Mouse (Mus musculus) MEL (cell line): ENCODE data around the gene Tob2. TPM values are rescaled to one million over a fixed set of nuclear protein-coding genes. Genes with fewer than 3 reads are reported as not detected.

Source experiments
- DNase-seq: peaks from one replicate; pipeline ENCODE4 v3.0.0; 2011; ENCODE audit warnings: low read depth, low spot score
- H3K27ac ChIP-seq: 2 replicates; pipeline ENCODE4 v1.5.1; 2012; ENCODE audit warnings: low read depth, mild to moderate bottlenecking, control low read depth, low read length, moderate library complexity; ENCODE audit not compliant: control insufficient read depth
- H3K27me3 ChIP-seq, 2 experiments: fragments of 150-350 bp in 1 of 2; sonication (generic) in 1 of 2; 2 replicates each; pipeline ENCODE4 v1.6.1; 2012; ENCODE audit warnings: low read length in 2 of 2, mild to moderate bottlenecking in 2 of 2, improper control_type of control experiment in 1 of 2, moderate library complexity in 1 of 2; ENCODE audit not compliant: insufficient read depth in 2 of 2, control insufficient read depth in 1 of 2
- H3K36me3 ChIP-seq, 2 experiments: 2 replicates each; pipeline ENCODE4 v1.6.1; 2012 to 2014; ENCODE audit warnings: low read length in 2 of 2, improper control_type of control experiment in 1 of 2, inconsistent platforms in 1 of 2, mild to moderate bottlenecking in 1 of 2; ENCODE audit not compliant: insufficient read depth in 2 of 2, control insufficient read depth in 1 of 2
- H3K4me1 ChIP-seq, 2 experiments: fragments of 150-350 bp in 1 of 2; sonication (generic) in 1 of 2; 2 replicates each; pipeline ENCODE4 v1.6.1; 2012; ENCODE audit warnings: low read length in 2 of 2, improper control_type of control experiment in 1 of 2, mild to moderate bottlenecking in 1 of 2; ENCODE audit not compliant: insufficient read depth in 2 of 2, control insufficient read depth in 1 of 2
- H3K4me3 ChIP-seq, 2 experiments: fragments of 150-350 bp in 1 of 2; sonication (generic) in 1 of 2; 2 replicates each; pipeline ENCODE4 v1.5.1; 2012; ENCODE audit warnings: low read depth in 2 of 2, low read length in 2 of 2, mild to moderate bottlenecking in 2 of 2, moderate library complexity in 2 of 2, control low read depth in 1 of 2, improper control_type of control experiment in 1 of 2; ENCODE audit not compliant: control insufficient read depth in 1 of 2, insufficient read depth in 1 of 2
- H3K79me2 ChIP-seq: 2 replicates; pipeline ENCODE4 v1.6.1; 2012; ENCODE audit warnings: mild to moderate bottlenecking, low read length, moderate library complexity; ENCODE audit not compliant: control insufficient read depth, poor library complexity, insufficient read depth
- H3K9ac ChIP-seq: 2 replicates; pipeline ENCODE4 v1.6.1; 2012; ENCODE audit warnings: low read depth, mild to moderate bottlenecking, control low read depth, low read length, moderate library complexity; ENCODE audit not compliant: control insufficient read depth, poor library complexity, severe bottlenecking
- H3K9me3 ChIP-seq: fragments of 150-350 bp; sonication (generic); replicated peaks from 2 replicates; pipeline ENCODE4 v1.6.1; 2012; ENCODE audit warnings: mild to moderate bottlenecking, low read length, improper control_type of control experiment, moderate library complexity; ENCODE audit not compliant: insufficient read depth
- CHD1 ChIP-seq: IDR thresholded peaks from 2 replicates; pipeline ENCODE4 v1.6.1; 2012; ENCODE audit warnings: low read depth, mild to moderate bottlenecking, inconsistent platforms, low read length, improper control_type of control experiment
- CHD2 ChIP-seq: IDR thresholded peaks from 2 replicates; pipeline ENCODE4 v1.6.1; 2011; ENCODE audit warnings: low read length, improper control_type of control experiment
- CTCF ChIP-seq, 3 experiments: IDR thresholded peaks in 2 of 3; conservative IDR thresholded peaks in 1 of 3; 2 replicates each; pipeline ENCODE4 v1.5.1; 2011 to 2012; ENCODE audit warnings: low read length in 3 of 3, low read depth in 2 of 3, mild to moderate bottlenecking in 2 of 3, improper control_type of control experiment in 1 of 3, inconsistent platforms in 1 of 3, mixed read lengths in 1 of 3, moderate library complexity in 1 of 3; ENCODE audit not compliant: control insufficient read depth in 1 of 3, insufficient read depth in 1 of 3, poor library complexity in 1 of 3, severe bottlenecking in 1 of 3
- E2F4 ChIP-seq: IDR thresholded peaks from 2 replicates; pipeline ENCODE4 v1.6.1; 2011; ENCODE audit warnings: low read depth, low read length, improper control_type of control experiment, borderline replicate concordance
- ELF1 ChIP-seq: IDR thresholded peaks from 2 replicates; pipeline ENCODE4 v1.6.1; 2014; ENCODE audit warnings: low read depth, mild to moderate bottlenecking, inconsistent platforms, low read length, improper control_type of control experiment, moderate library complexity
- EP300 ChIP-seq, 2 experiments: IDR thresholded peaks; 2 replicates each; pipeline ENCODE4 v1.6.1; 2011; ENCODE audit warnings: improper control_type of control experiment in 2 of 2, low read length in 2 of 2, low read depth in 1 of 2, mild to moderate bottlenecking in 1 of 2
- ETS1 ChIP-seq: IDR thresholded peaks from 2 replicates; pipeline ENCODE4 v1.6.1; 2012; ENCODE audit warnings: low read depth, mild to moderate bottlenecking, inconsistent platforms, low read length, improper control_type of control experiment, moderate library complexity
- GATA1 ChIP-seq: IDR thresholded peaks from 2 replicates; pipeline ENCODE4 v1.6.1; 2011; ENCODE audit warnings: low read depth, low read length, improper control_type of control experiment
- MAFK ChIP-seq: IDR thresholded peaks from 2 replicates; pipeline ENCODE4 v1.6.1; 2011; ENCODE audit warnings: low read depth, mild to moderate bottlenecking, low read length, improper control_type of control experiment, borderline replicate concordance
- MAX ChIP-seq: IDR thresholded peaks from 2 replicates; pipeline ENCODE4 v1.6.1; 2011; ENCODE audit warnings: low read length, improper control_type of control experiment
- MYB ChIP-seq: IDR thresholded peaks from 2 replicates; pipeline ENCODE4 v1.6.1; 2011; ENCODE audit warnings: mild to moderate bottlenecking, low read depth, low read length, improper control_type of control experiment
- MYC ChIP-seq: IDR thresholded peaks from 2 replicates; pipeline ENCODE4 v1.6.1; 2011; ENCODE audit warnings: low read depth, mild to moderate bottlenecking, low read length, improper control_type of control experiment, moderate library complexity
- NRF1 ChIP-seq: IDR thresholded peaks from 2 replicates; pipeline ENCODE4 v1.6.1; 2014; ENCODE audit warnings: low read depth, mild to moderate bottlenecking, inconsistent platforms, low read length, improper control_type of control experiment, moderate library complexity; ENCODE audit not compliant: poor library complexity, insufficient read depth, severe bottlenecking
- POLR2A ChIP-seq, 2 experiments: IDR thresholded peaks; 2 replicates each; pipeline ENCODE4 v1.6.1; 2011 to 2012; ENCODE audit warnings: low read length in 2 of 2, mild to moderate bottlenecking in 2 of 2, control low read depth in 1 of 2, improper control_type of control experiment in 1 of 2, low read depth in 1 of 2, moderate library complexity in 1 of 2; ENCODE audit not compliant: control insufficient read depth in 1 of 2, insufficient read depth in 1 of 2, poor library complexity in 1 of 2
- POLR2AphosphoS5 ChIP-seq: IDR thresholded peaks from 2 replicates; pipeline ENCODE4 v1.6.1; 2012; ENCODE audit warnings: low read depth, borderline replicate concordance, mild to moderate bottlenecking, inconsistent platforms, low read length, moderate library complexity, mixed read lengths
- RAD21 ChIP-seq: IDR thresholded peaks from 2 replicates; pipeline ENCODE4 v1.6.1; 2011; ENCODE audit warnings: mild to moderate bottlenecking, low read depth, low read length, improper control_type of control experiment
- SMC3 ChIP-seq: IDR thresholded peaks from 2 replicates; pipeline ENCODE4 v1.6.1; 2011; ENCODE audit warnings: low read depth, low read length, improper control_type of control experiment
- TCF12 ChIP-seq: IDR thresholded peaks from 2 replicates; pipeline ENCODE4 v1.6.1; 2014; ENCODE audit warnings: low read depth, mild to moderate bottlenecking, inconsistent platforms, low read length, improper control_type of control experiment, moderate library complexity
- UBTF ChIP-seq: IDR thresholded peaks from 2 replicates; pipeline ENCODE4 v1.6.1; 2012; ENCODE audit warnings: low read depth, mild to moderate bottlenecking, inconsistent platforms, low read length, improper control_type of control experiment, moderate library complexity, borderline replicate concordance; ENCODE audit not compliant: insufficient read depth
- USF1 ChIP-seq: IDR thresholded peaks from 2 replicates; pipeline ENCODE4 v1.6.1; 2014; ENCODE audit warnings: low read depth, mild to moderate bottlenecking, inconsistent platforms, low read length, improper control_type of control experiment, moderate library complexity
- polyA plus RNA-seq, 2 experiments: library from polyadenylated mRNA; stranded (reverse) in 1 of 2; unstranded in 1 of 2; fragments of >175 nt in 1 of 2; fragments of >200 nt in 1 of 2; gene quantifications; 2 replicates each; pipeline versions ENCODE4 v1.2.1 to v1.2.4; 2012; ENCODE audit warnings: low replicate concordance in 2 of 2, low read depth in 1 of 2; ENCODE audit not compliant: insufficient read length in 2 of 2, insufficient read depth in 1 of 2, missing spikeins in 1 of 2
- total RNA-seq: library from RNA; depleted of rRNA; stranded (reverse); fragments of 300-350 nt; gene quantifications from 2 replicates; pipeline ENCODE4 v1.2.3, GENCODE M21; 2012

Tob2 gene
- total and polyA plus RNA-seq, 3 experiments = 20.7 to 23.5 TPM; not detected in 1

GRCm38 (mm10) chr15:81838554-81839235, 19.9 kb downstream of the Tob2 start:
- H3K9ac ChIP-seq = no peak overlapping the region
- no peaks in the 10 kb centered on the region; the same call in 1 of the 2 replicates for H3K79me2 ChIP-seq
- no peak overlapping the region for H3K27ac ChIP-seq
- peaks cover 0 to 3% of the 10 kb centered on the region in 2 experiments; a peak in 1 of 4 replicates for H3K36me3 ChIP-seq
- H3K4me3 ChIP-seq = no peak overlapping the region
- TF ChIP-seq NRF1 (no peak), E2F4 (no peak), MYC (no peak), TCF12 (no peak), MAFK (no peak), CHD2 (no peak), MAX (no peak), GATA1 (no peak), ETS1 (no peak), USF1 (no peak), UBTF (no peak), ELF1 (no peak), CHD1 (no peak), CTCF (IDR thresholded peaks at IDR 0.05 in 2 of 3, conservative IDR thresholded peaks at IDR 0.05 in 1 of 3; ENCODE audit: control insufficient read depth in 1 of 3, insufficient read depth in 1 of 3, low read depth in 2 of 3, low read length in 3 of 3, poor library complexity in 1 of 3, severe bottlenecking in 1 of 3) (no peak), MYB (no peak), POLR2AphosphoS5 (no peak), SMC3 (no peak), RAD21 (no peak), POLR2A (IDR thresholded peaks at IDR 0.05; ENCODE audit: control insufficient read depth in 1 of 2, insufficient read depth in 1 of 2, low read depth in 1 of 2, low read length in 2 of 2, poor library complexity in 1 of 2) (no peak), EP300 (IDR thresholded peaks at IDR 0.05; ENCODE audit: low read depth in 1 of 2, low read length in 2 of 2) (no peak)
- TF ChIP-seq, all 39 proteins: peak for 0
- DNase-seq = no peak
- H3K9me3 ChIP-seq = no peaks in the 10 kb centered on the region
- peaks cover 17 to 24% of the 10 kb centered on the region in 2 experiments for H3K4me1 ChIP-seq
- H3K27me3 ChIP-seq = no peaks in the 10 kb centered on the region
